Mouse (Mus musculus): ENCODE data around the gene Rchy1.

DNA sequence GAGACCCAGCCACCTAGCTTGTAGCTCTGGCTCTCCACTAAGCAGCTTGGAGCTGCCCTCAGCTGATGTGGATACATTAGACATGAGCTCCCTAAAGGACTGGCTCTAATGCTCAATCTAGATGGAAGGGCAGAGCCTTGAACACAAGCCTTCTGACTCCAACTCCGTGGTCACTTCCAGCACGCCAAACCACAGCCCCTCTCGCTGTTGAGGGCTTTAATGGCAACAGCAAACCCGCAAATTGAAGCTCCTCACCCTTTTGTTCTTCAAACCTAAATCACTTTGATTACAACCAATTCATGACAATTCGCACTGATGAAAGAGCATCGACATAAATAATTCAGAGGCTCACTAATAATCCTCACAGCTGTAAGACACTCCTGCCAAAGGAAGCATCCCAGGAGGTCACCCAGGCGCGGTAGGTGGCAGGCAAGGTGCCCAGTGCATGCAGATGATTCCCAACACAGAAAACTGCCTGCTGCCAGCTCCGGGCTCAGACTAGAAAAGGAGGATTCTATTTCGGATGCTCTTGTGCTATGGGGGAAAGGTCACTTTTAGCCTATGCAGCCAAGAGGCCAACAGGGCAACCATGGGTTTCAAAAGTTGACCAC lies 53.8 kb downstream of the Rchy1 start:
- TF ChIP-seq CTCF (IDR thresholded peaks at IDR 0.05; ENCODE audit: low read depth) (no peak), EP300 (IDR thresholded peaks at IDR 0.05; ENCODE audit: low read depth) (no peak)
